Comparison of ENCODE assay signal across 8 mouse cellular contexts in genomic region chr6:47943021-47943691, GRCm38 (mm10). TPM values are rescaled to one million over a fixed set of nuclear protein-coding genes. Genes with fewer than 3 reads are reported as not detected.
DNase-seq lines count a peak whose midpoint lies in the region; ATAC-seq lines count a peak whose summit lies in the region.

No protein-coding gene starts in this region.

- H3K9ac ChIP-seq in hindbrain, embryonic 14.5 days: peak overlapping the region; percentile 69

- no peaks in the 10 kb centered on the region; the same call in 1 of the 2 replicates for H3K4me1 ChIP-seq in hindbrain, embryonic 14.5 days (replicated peaks; ENCODE audit: control insufficient read depth, insufficient read depth, low read length)
- H3K4me1 ChIP-seq in megakaryocyte, embryonic 14.5 days: peaks cover 3% of the 10 kb centered on the region; the same call in 1 of the 2 replicates

- H3K4me2 ChIP-seq in hindbrain, embryonic 14.5 days (replicated peaks): peak overlapping the region; percentile 78

- peak overlapping the region; percentile 39 for H3K4me3 ChIP-seq in hindbrain, embryonic 14.5 days (replicated peaks; ENCODE audit: low read length)
- peak overlapping the region; percentile 89 for H3K4me3 ChIP-seq in megakaryocyte, embryonic 14.5 days (replicated peaks)

- 8% methylated on average over 64 of the region's 64 CpGs for WGBS in hindbrain, embryonic 14.5 days

- intact Hi-C loops in left cerebral cortex, postnatal 14 days (cut with DNase I): no loop called here

- no peaks in the 10 kb centered on the region; the same call in 1 of the 2 replicates for H3K27me3 ChIP-seq in hindbrain, embryonic 14.5 days (ENCODE audit: control insufficient read depth, insufficient read depth, low read length)
- peaks cover 7% of the 10 kb centered on the region for H3K27me3 ChIP-seq in megakaryocyte, embryonic 14.5 days (replicated peaks)

- no peak overlapping the region for H3K27ac ChIP-seq in hindbrain, embryonic 14.5 days

- no peaks in the 10 kb centered on the region for H3K36me3 ChIP-seq in hindbrain, embryonic 14.5 days (replicated peaks; ENCODE audit: control insufficient read depth, insufficient read depth)
- H3K36me3 ChIP-seq in megakaryocyte, embryonic 14.5 days (replicated peaks; ENCODE audit: low read length): peaks cover 13% of the 10 kb centered on the region

- ATAC-seq in hindbrain, embryonic 14.5 days (ENCODE audit: low FRiP score): peak; percentile 79

- no peaks in the 10 kb centered on the region for H3K9me3 ChIP-seq in hindbrain, embryonic 14.5 days (ENCODE audit: control insufficient read depth, low read length)
- peaks cover 28% of the 10 kb centered on the region for H3K9me3 ChIP-seq in megakaryocyte, embryonic 14.5 days

- peak; percentile 78 for DNase-seq in ZHBTc4 (ENCODE audit: low read depth, low spot score)
- DNase-seq in cerebellum, postnatal 25 days: peak; percentile 74 to 82
- peak; percentile 72 for DNase-seq in gastrocnemius, adult 18-20 months (ENCODE audit: low spot score)
- DNase-seq in hindbrain, embryonic 14.5 days (ENCODE audit: low spot score): peak; percentile 47
- DNase-seq in left cerebral cortex, postnatal 14 days (ENCODE audit: low spot score in 2 of 2): peak; percentile 31 to 55
- DNase-seq in right cerebral cortex, postnatal 10 days (ENCODE audit: low spot score in 2 of 2): peak; percentile 59 to 74
- DNase-seq in urinary bladder, postnatal 36 days (ENCODE audit: low spot score in 2 of 2): peak; percentile 38 to 71

RNA-seq across cellular contexts. Expression of gene Zfp956, which starts 10.0 kb away (rescaled TPM):
- total RNA-seq in gastrocnemius, adult 18-20 months (2021): 1 to 10 TPM; 5.7 to 7.0 TPM
- polyA plus RNA-seq in hindbrain, embryonic 14.5 days (2014; fragmentation: Nextera tagmentation; extraction: Ambion mirVana): 19.3 and 22.9 TPM in 2 replicates
- 10 to 100 TPM; 19.8 to 21.9 TPM for total RNA-seq in left cerebral cortex, postnatal 14 days (2021)
- polyA plus RNA-seq in megakaryocyte, embryonic 14.5 days (2012; ENCODE audit: insufficient read depth, low replicate concordance): 3.0 TPM in 1 of 2 replicates, not detected in the other

RNA-seq across cellular contexts. Expression of gene Zfp212, which starts 22.9 kb away (rescaled TPM):
- total RNA-seq in gastrocnemius, adult 18-20 months (2021): 1 to 10 TPM; 7.9 to 9.3 TPM
- 10.7 and 12.4 TPM in 2 replicates for polyA plus RNA-seq in hindbrain, embryonic 14.5 days (2014; fragmentation: Nextera tagmentation; extraction: Ambion mirVana)
- 10 to 100 TPM; 13.6 to 16.4 TPM for total RNA-seq in left cerebral cortex, postnatal 14 days (2021)
- polyA plus RNA-seq in megakaryocyte, embryonic 14.5 days (2012; ENCODE audit: insufficient read depth, low replicate concordance): 5.4 and 5.7 TPM in 2 replicates
